Mouse (Mus musculus): Measurements from ENCODE around the gene Zfp874a. TPM values are rescaled to one million over a fixed set of nuclear protein-coding genes. Genes with fewer than 3 reads are reported as not detected.
"Not testable (repeated sequence)": the region's sequence is repeated elsewhere in the genome, so short reads cannot be mapped to it uniquely, and the experiment has no call there.

The Zfp874a gene
- polyA plus RNA-seq, 1 experiment: 0.75 TPM

GRCm38 (mm10) chr13:67483625-67484423 lies 32.4 kb upstream of the Zfp874a start, which contains the start of gene Zfp874b:
Gene Zfp874b, minus strand, starts transcription at chr13:67484258.
- Histone ChIP-seq H3K36me3 (ENCODE audit: control insufficient read depth, insufficient read depth) (no peaks in the 10 kb centered on the region), H3K4me3 (ENCODE audit: insufficient read depth, poor library complexity, severe bottlenecking) (peak within 1 kb of the TSS; percentile 46), H3K79me2 (ENCODE audit: control insufficient read depth, insufficient read depth) (no peaks in the 10 kb centered on the region), H3K27me3 (ENCODE audit: control insufficient read depth, insufficient read depth, insufficient read length) (no peaks in the 10 kb centered on the region), H3ac (ENCODE audit: control insufficient read depth, insufficient read length, low read depth) (peak within 1 kb of the TSS; percentile 70), H3K79me3 (ENCODE audit: low read depth) (no peaks in the 10 kb centered on the region)
- TF ChIP-seq MYOG (IDR thresholded peaks at IDR 0.05; ENCODE audit: control insufficient read depth, extremely low read depth, insufficient read length): no peak
- no peak for TF ChIP-seq USF1 (IDR thresholded peaks at IDR 0.05; ENCODE audit: low read depth)
- TF ChIP-seq FOSL1 (IDR thresholded peaks at IDR 0.05; ENCODE audit: insufficient read depth, low read length, poor library complexity, severe bottlenecking): no peak
- no peak for TF ChIP-seq MYOD1 (IDR thresholded peaks at IDR 0.05; ENCODE audit: control insufficient read depth, insufficient read length, low read depth)
- no peak for TF ChIP-seq CEBPB (IDR thresholded peaks at IDR 0.05; ENCODE audit: low read depth)
- TF ChIP-seq MAX (IDR thresholded peaks at IDR 0.05): no peak
- TF ChIP-seq CTCF (IDR thresholded peaks at IDR 0.05; ENCODE audit: control insufficient read depth, insufficient read depth, insufficient read length): no peak

GRCm38 (mm10) chr13:67481528-67481927 lies 30.1 kb upstream of the Zfp874a start:
- no peaks in the 10 kb centered on the region for H3K36me3 ChIP-seq (ENCODE audit: control insufficient read depth, insufficient read depth)
- H3K27me3 ChIP-seq (ENCODE audit: control insufficient read depth, insufficient read depth, insufficient read length): no peaks in the 10 kb centered on the region
- no peaks in the 10 kb centered on the region for H3K79me3 ChIP-seq (ENCODE audit: low read depth)
- no peak overlapping the region for H3ac ChIP-seq (ENCODE audit: control insufficient read depth, insufficient read length, low read depth)
- TF ChIP-seq USF1 (IDR thresholded peaks at IDR 0.05; ENCODE audit: low read depth) (no peak), CTCF (IDR thresholded peaks at IDR 0.05; ENCODE audit: control insufficient read depth, insufficient read depth, insufficient read length) (no peak), CEBPB (IDR thresholded peaks at IDR 0.05; ENCODE audit: low read depth) (no peak), MAX (IDR thresholded peaks at IDR 0.05) (no peak), FOSL1 (IDR thresholded peaks at IDR 0.05; ENCODE audit: insufficient read depth, low read length, poor library complexity, severe bottlenecking) (no peak), MYOG (IDR thresholded peaks at IDR 0.05; ENCODE audit: control insufficient read depth, extremely low read depth, insufficient read length) (no peak), MYOD1 (IDR thresholded peaks at IDR 0.05; ENCODE audit: control insufficient read depth, insufficient read length, low read depth) (no peak)
- no peaks in the 10 kb centered on the region for H3K79me2 ChIP-seq (ENCODE audit: control insufficient read depth, insufficient read depth)
- no peak overlapping the region for H3K4me3 ChIP-seq (ENCODE audit: insufficient read depth, poor library complexity, severe bottlenecking)

GRCm38 (mm10) chr13:67469274-67469673 lies 17.9 kb upstream of the Zfp874a start:
- no peaks in the 10 kb centered on the region for H3K36me3 ChIP-seq (ENCODE audit: control insufficient read depth, insufficient read depth)
- H3K4me3 ChIP-seq (ENCODE audit: insufficient read depth, poor library complexity, severe bottlenecking): no peak overlapping the region
- TF ChIP-seq MYOG (IDR thresholded peaks at IDR 0.05; ENCODE audit: control insufficient read depth, extremely low read depth, insufficient read length): no peak

GRCm38 (mm10) chr13:67463506-67464185 lies 12.2 kb upstream of the Zfp874a start:
- not testable (repeated sequence) for H3K36me3 ChIP-seq (ENCODE audit: control insufficient read depth, insufficient read depth); H3K79me2 ChIP-seq (ENCODE audit: control insufficient read depth, insufficient read depth); H3ac ChIP-seq (ENCODE audit: control insufficient read depth, insufficient read length, low read depth); H3K79me3 ChIP-seq (ENCODE audit: low read depth); H3K27me3 ChIP-seq (ENCODE audit: control insufficient read depth, insufficient read depth, insufficient read length); H3K4me3 ChIP-seq (ENCODE audit: insufficient read depth, poor library complexity, severe bottlenecking)

More at GRCm38 (mm10) chr13:67469274-67469673, 17.9 kb upstream of the Zfp874a start:
- Histone ChIP-seq H3K79me2 (ENCODE audit: control insufficient read depth, insufficient read depth) (no peaks in the 10 kb centered on the region), H3K79me3 (ENCODE audit: low read depth) (no peaks in the 10 kb centered on the region), H3ac (ENCODE audit: control insufficient read depth, insufficient read length, low read depth) (no peak overlapping the region), H3K27me3 (ENCODE audit: control insufficient read depth, insufficient read depth, insufficient read length) (no peaks in the 10 kb centered on the region)

- no peaks in the 10 kb centered on the region for H3K79me3 ChIP-seq (ENCODE audit: low read depth)
- H3K27me3 ChIP-seq (ENCODE audit: control insufficient read depth, insufficient read depth, insufficient read length): no peaks in the 10 kb centered on the region
- TF ChIP-seq MAX (IDR thresholded peaks at IDR 0.05) (no peak), USF1 (IDR thresholded peaks at IDR 0.05; ENCODE audit: low read depth) (no peak), MYOD1 (IDR thresholded peaks at IDR 0.05; ENCODE audit: control insufficient read depth, insufficient read length, low read depth) (no peak), CEBPB (IDR thresholded peaks at IDR 0.05; ENCODE audit: low read depth) (no peak), CTCF (IDR thresholded peaks at IDR 0.05; ENCODE audit: control insufficient read depth, insufficient read depth, insufficient read length) (no peak), FOSL1 (IDR thresholded peaks at IDR 0.05; ENCODE audit: insufficient read depth, low read length, poor library complexity, severe bottlenecking) (no peak), MYOG (IDR thresholded peaks at IDR 0.05; ENCODE audit: control insufficient read depth, extremely low read depth, insufficient read length) (no peak)
- no peak overlapping the region for H3ac ChIP-seq (ENCODE audit: control insufficient read depth, insufficient read length, low read depth)
- H3K36me3 ChIP-seq (ENCODE audit: control insufficient read depth, insufficient read depth): no peaks in the 10 kb centered on the region
- H3K79me2 ChIP-seq (ENCODE audit: control insufficient read depth, insufficient read depth): no peaks in the 10 kb centered on the region
- no peak overlapping the region for H3K4me3 ChIP-seq (ENCODE audit: insufficient read depth, poor library complexity, severe bottlenecking)
Observed at GRCm38 (mm10) chr13:67452021-67452309, 541 bp upstream of the Zfp874a start.

GRCm38 (mm10) chr13:67437095-67437494 lies 14.3 kb downstream of the Zfp874a start:
- not testable (repeated sequence) for H3K36me3 ChIP-seq (ENCODE audit: control insufficient read depth, insufficient read depth); H3K79me2 ChIP-seq (ENCODE audit: control insufficient read depth, insufficient read depth); H3K79me3 ChIP-seq (ENCODE audit: low read depth); H3K27me3 ChIP-seq (ENCODE audit: control insufficient read depth, insufficient read depth, insufficient read length); H3K4me3 ChIP-seq (ENCODE audit: insufficient read depth, poor library complexity, severe bottlenecking); H3ac ChIP-seq (ENCODE audit: control insufficient read depth, insufficient read length, low read depth)

All from C2C12 (cell line).